Mouse (Mus musculus): ENCODE results near the gene Ggn. TPM values are rescaled to one million over a fixed set of nuclear protein-coding genes. Genes with fewer than 3 reads are reported as not detected.

Ggn gene
- total RNA-seq, 1 experiment, result 0.67 TPM

DNA sequence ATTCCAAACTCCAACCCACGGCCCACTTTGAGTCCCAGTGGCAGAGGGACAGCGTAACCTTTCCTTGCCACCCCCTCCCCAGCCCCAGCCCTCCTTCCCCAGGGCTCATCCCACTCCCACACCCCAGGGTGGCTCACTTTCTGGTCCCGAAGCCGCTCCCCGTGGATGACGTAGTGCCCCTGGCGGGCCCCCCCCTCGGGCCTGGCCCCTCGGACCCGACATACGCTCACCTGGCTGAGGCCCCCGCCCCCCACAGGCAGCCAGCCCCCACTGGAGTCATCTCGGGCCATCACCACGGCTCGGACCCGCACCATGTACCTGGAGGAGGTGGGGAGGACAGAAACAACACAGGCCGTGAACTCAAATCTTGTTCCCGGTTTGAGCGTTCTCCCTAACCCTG, 2.4 kb upstream of the Ggn start:
- Histone ChIP-seq H3K27ac (ENCODE audit: insufficient read depth, low read depth, low read length, poor library complexity, severe bottlenecking) (0 out of 2 replicates have a peak overlapping the region, but pooled peaks have one; percentile 24), H3K9ac (ENCODE audit: insufficient read depth, low read depth, low read length, poor library complexity, severe bottlenecking) (peak overlapping the region; percentile 46; the same call in 1 of the 2 replicates)

DNA sequence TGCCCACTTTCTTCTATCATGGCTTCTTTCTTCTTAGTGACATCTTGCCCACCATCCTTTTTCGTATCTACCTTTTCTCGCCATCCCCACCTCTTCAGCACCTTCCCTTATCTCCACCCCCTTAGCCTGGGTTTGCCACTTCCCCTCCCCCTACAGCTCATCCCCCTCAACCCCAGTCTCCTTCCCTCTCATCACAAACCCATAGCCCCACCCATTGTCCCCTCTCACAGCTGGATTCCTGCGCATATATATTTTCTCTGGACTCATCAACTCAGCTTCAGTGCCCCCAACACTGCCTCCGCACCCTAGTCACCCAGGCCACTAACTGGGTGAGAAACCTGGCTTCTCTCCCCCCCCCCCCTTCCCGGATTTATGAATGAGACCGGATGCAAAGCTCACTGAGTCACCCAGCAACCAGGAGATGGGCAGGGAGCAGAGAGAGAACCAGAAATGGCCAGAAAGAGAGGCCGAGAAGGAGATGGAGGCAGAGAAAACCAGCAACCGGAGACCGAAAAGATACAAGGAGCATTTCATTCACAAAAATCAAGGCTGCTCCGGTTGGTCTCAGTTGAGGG, 1.8 kb upstream of the Ggn start:
- Histone ChIP-seq H3K9me3 (ENCODE audit: control insufficient read depth, insufficient read depth, low read depth, low read length) (no peaks in the 10 kb centered on the region), H3K9ac (ENCODE audit: insufficient read depth, low read depth, low read length, poor library complexity, severe bottlenecking) (peak overlapping the region; percentile 46; the same call in 1 of the 2 replicates), H3K4me1 (ENCODE audit: control insufficient read depth in 2 of 2, insufficient read depth in 2 of 2, low read length in 2 of 2, poor library complexity in 1 of 2) (peaks cover 4 to 28% of the 10 kb centered on the region in 2 experiments; a peak in 3 of 4 replicates), H3K36me3 (ENCODE audit: control insufficient read depth, insufficient read depth, low read length, poor library complexity, severe bottlenecking) (peaks cover 8% of the 10 kb centered on the region), H3K4me3 (ENCODE audit: insufficient read depth in 1 of 2, low read depth in 1 of 2, low read length in 2 of 2, poor library complexity in 1 of 2, severe bottlenecking in 1 of 2) (peak overlapping the region; percentile 71 to 99), H3K27ac (ENCODE audit: insufficient read depth, low read depth, low read length, poor library complexity, severe bottlenecking) (peak overlapping the region; percentile 9; the same call in 1 of the 2 replicates)
- TF ChIP-seq ZNF384 (IDR thresholded peaks at IDR 0.05; ENCODE audit: low read depth, low read length) (no peak), ZC3H11A (IDR thresholded peaks at IDR 0.05; ENCODE audit: borderline replicate concordance, low read depth, low read length) (no peak), HCFC1 (IDR thresholded peaks at IDR 0.05; ENCODE audit: borderline replicate concordance, insufficient read depth, low read length) (no peak), CHD2 (IDR thresholded peaks at IDR 0.05; ENCODE audit: low read depth, low read length) (no peak)
- in situ Hi-C loops (cut with MboI; ENCODE audit: low sequenced_read_pairs in 2 of 2, unreplicated experiment in 2 of 2), result no loop called here
- DNase-seq (ENCODE audit: low read depth, low spot score), result no peak

More for the DNA sequence above, 2.4 kb upstream of the Ggn start:
- Histone ChIP-seq H3K4me1 (ENCODE audit: control insufficient read depth in 2 of 2, insufficient read depth in 2 of 2, low read length in 2 of 2, poor library complexity in 1 of 2) (peaks cover 4 to 23% of the 10 kb centered on the region in 2 experiments; a peak in 3 of 4 replicates), H3K4me3 (ENCODE audit: insufficient read depth in 1 of 2, low read depth in 1 of 2, low read length in 2 of 2, poor library complexity in 1 of 2, severe bottlenecking in 1 of 2) (peak overlapping the region; percentile 71 to 99; a peak in 3 of 4 replicates), H3K36me3 (ENCODE audit: control insufficient read depth, insufficient read depth, low read length, poor library complexity, severe bottlenecking) (peaks cover 3% of the 10 kb centered on the region; the same call in 1 of the 2 replicates), H3K9me3 (ENCODE audit: control insufficient read depth, insufficient read depth, low read depth, low read length) (no peaks in the 10 kb centered on the region)
- in situ Hi-C loops (cut with MboI; ENCODE audit: low sequenced_read_pairs in 2 of 2, unreplicated experiment in 2 of 2), result no loop called here
- TF ChIP-seq ZNF384 (IDR thresholded peaks at IDR 0.05; ENCODE audit: low read depth, low read length) (no peak), CHD2 (IDR thresholded peaks at IDR 0.05; ENCODE audit: low read depth, low read length) (no peak), MAFK (IDR thresholded peaks at IDR 0.05; ENCODE audit: insufficient read depth, low read depth, low read length) (no peak), ZC3H11A (IDR thresholded peaks at IDR 0.05; ENCODE audit: borderline replicate concordance, low read depth, low read length) (no peak), HCFC1 (IDR thresholded peaks at IDR 0.05; ENCODE audit: borderline replicate concordance, insufficient read depth, low read length) (no peak)
- no peak for DNase-seq (ENCODE audit: low read depth, low spot score)

DNA sequence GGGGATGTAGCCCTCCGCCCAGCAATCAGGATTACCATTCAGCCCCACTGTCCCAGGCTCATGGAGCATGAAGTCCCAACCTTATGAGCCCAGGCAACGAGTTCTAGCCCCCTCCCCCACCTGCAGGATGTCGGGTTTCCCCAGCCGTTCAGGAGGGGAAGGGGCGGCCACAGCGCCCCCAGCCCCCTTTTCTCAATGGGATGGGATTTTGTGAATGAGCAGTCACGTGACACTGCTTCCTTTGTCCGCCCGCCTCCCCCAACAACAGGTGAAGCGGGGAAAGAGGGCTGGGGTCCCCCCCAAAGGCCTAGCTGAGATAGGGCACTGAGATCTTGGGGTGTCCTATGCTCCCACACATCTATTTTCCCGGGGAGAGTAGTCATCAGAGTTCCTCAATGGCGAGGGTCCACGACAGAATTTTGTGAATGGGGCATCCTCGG, 1.2 kb upstream of the Ggn start:
- in situ Hi-C loops (cut with MboI; ENCODE audit: low sequenced_read_pairs in 2 of 2, unreplicated experiment in 2 of 2), result no loop called here
- TF ChIP-seq HCFC1 (IDR thresholded peaks at IDR 0.05; ENCODE audit: borderline replicate concordance, insufficient read depth, low read length) (peak; percentile 26; the same call in 1 of the 2 replicates), MAFK (IDR thresholded peaks at IDR 0.05; ENCODE audit: insufficient read depth, low read depth, low read length) (no peak)
- Histone ChIP-seq H3K4me1 (ENCODE audit: control insufficient read depth in 2 of 2, insufficient read depth in 2 of 2, low read length in 2 of 2, poor library complexity in 1 of 2) (peaks cover 4 to 27% of the 10 kb centered on the region in 2 experiments; a peak in 3 of 4 replicates), H3K9ac (ENCODE audit: insufficient read depth, low read depth, low read length, poor library complexity, severe bottlenecking) (peak overlapping the region; percentile 63), H3K9me3 (ENCODE audit: control insufficient read depth, insufficient read depth, low read depth, low read length) (no peaks in the 10 kb centered on the region), H3K27ac (ENCODE audit: insufficient read depth, low read depth, low read length, poor library complexity, severe bottlenecking) (peak overlapping the region; percentile 9; the same call in 1 of the 2 replicates), H3K4me3 (ENCODE audit: insufficient read depth in 1 of 2, low read depth in 1 of 2, low read length in 2 of 2, poor library complexity in 1 of 2, severe bottlenecking in 1 of 2) (peak overlapping the region; percentile 71 to 99), H3K36me3 (ENCODE audit: control insufficient read depth, insufficient read depth, low read length, poor library complexity, severe bottlenecking) (peaks cover 11% of the 10 kb centered on the region)
- no peak for DNase-seq (ENCODE audit: low read depth, low spot score)

DNA sequence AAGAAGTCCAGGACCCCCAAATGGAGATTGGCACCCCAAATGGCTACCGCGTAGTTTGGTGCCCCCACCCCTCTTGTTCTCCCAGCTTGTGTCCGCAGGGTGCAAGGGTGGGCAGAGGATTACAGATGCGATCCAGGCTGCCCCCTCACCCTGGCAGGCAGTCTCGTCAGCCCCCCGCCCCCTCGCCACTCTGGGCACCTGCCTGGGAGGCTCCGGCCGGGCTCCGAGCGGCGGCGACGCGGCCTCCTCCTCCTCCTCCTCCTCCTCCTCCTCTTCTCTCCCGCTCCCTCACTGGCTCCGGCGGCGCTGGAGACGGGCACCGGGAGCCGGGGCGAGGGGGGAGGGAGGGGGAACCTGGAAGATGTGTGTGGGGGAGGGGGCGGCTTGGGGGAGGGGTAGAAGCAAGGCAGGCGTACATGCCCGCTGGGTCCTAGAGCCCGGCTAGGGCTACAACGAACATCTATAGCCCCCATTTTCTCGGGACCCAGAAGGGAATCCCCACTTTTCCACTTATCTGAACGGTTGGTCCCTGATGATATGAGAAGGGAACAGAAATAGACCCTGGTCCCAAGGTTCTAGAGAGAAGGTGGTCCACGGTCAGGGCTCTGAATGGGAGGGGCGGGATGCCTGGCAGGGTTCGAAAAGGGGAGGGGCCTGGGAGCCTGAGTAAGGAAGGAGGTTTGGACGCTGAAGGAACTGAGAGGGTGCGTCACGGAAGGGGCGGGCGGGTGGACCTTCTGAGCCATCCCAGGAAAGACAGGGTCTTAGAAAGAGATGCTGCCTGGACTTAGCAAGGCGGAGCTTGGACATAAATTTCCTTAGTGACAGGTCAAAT, 562 bp upstream of the Ggn start:
- Histone ChIP-seq H3K4me1 (ENCODE audit: control insufficient read depth in 2 of 2, insufficient read depth in 2 of 2, low read length in 2 of 2, poor library complexity in 1 of 2) (peaks cover 4 to 25% of the 10 kb centered on the region in 2 experiments; a peak in 3 of 4 replicates), H3K9me3 (ENCODE audit: control insufficient read depth, insufficient read depth, low read depth, low read length) (no peaks in the 10 kb centered on the region), H3K4me3 (ENCODE audit: insufficient read depth in 1 of 2, low read depth in 1 of 2, low read length in 2 of 2, poor library complexity in 1 of 2, severe bottlenecking in 1 of 2) (peak overlapping the region; percentile 71 to 99), H3K36me3 (ENCODE audit: control insufficient read depth, insufficient read depth, low read length, poor library complexity, severe bottlenecking) (peaks cover 13% of the 10 kb centered on the region), H3K27ac (ENCODE audit: insufficient read depth, low read depth, low read length, poor library complexity, severe bottlenecking) (peak overlapping the region; percentile 62; the same call in 1 of the 2 replicates), H3K9ac (ENCODE audit: insufficient read depth, low read depth, low read length, poor library complexity, severe bottlenecking) (peak overlapping the region; percentile 63)
- in situ Hi-C loops (cut with MboI; ENCODE audit: low sequenced_read_pairs in 2 of 2, unreplicated experiment in 2 of 2), result no loop called here
- DNase-seq (ENCODE audit: low read depth, low spot score), result peak; percentile 92
- no peak for TF ChIP-seq ZC3H11A (IDR thresholded peaks at IDR 0.05; ENCODE audit: borderline replicate concordance, low read depth, low read length)
- no peak for TF ChIP-seq ZNF384 (IDR thresholded peaks at IDR 0.05; ENCODE audit: low read depth, low read length)
- TF ChIP-seq MAFK (IDR thresholded peaks at IDR 0.05; ENCODE audit: insufficient read depth, low read depth, low read length), result no peak
- peak; percentile 56; the same call in 1 of the 2 replicates for TF ChIP-seq HCFC1 (IDR thresholded peaks at IDR 0.05; ENCODE audit: borderline replicate concordance, insufficient read depth, low read length)
- 0 out of 2 replicates have a peak, but pooled peaks have one; percentile 46 for TF ChIP-seq CHD2 (IDR thresholded peaks at IDR 0.05; ENCODE audit: low read depth, low read length)

All from ES-E14 (cell line).